In the genomic region with DNA sequence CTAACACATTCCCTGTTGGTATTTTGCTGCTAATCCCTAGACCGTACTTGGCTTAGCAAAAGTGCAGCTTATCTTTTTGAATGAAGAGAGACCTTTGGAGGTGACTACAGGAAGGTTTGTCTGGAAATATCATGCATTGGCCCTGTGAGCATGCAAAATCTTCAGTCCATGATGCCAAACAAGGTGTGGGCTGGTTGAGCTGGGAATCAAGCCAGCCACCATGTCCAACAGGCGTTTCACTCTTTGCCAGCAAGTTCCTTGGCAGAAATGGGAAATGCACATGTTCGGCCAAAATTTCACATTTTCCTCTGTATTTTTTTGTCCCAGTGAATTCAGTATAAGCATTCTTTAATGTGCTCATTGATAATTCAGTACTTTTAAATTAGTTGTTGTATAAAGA, we compare ENCODE assay signal across 14 mouse cellular contexts.
DNase-seq lines count a peak whose midpoint lies in the region; ATAC-seq and TF ChIP-seq lines count a peak whose summit lies in the region.
"Had no signal": no experiment of that assay in that cellular context is flagged by ENCODE, and none has a peak within 500 bp of the region (broad histone marks: within the 10 kb centered on the region; RNA-seq: fewer than 3 reads in every experiment).

No protein-coding gene starts in this region.

- ATAC-seq in midbrain, postnatal 0 days (ENCODE audit: low FRiP score), result no peak
- no peak for ATAC-seq in midbrain, embryonic 11.5 days (ENCODE audit: low FRiP score)
- ATAC-seq: intestine, embryonic 16.5 days; lung, postnatal 0 days had no signal

- H3K9ac ChIP-seq in midbrain, postnatal 0 days (replicated peaks; ENCODE audit: low read length, poor library complexity, severe bottlenecking), result no peak overlapping the region
- H3K9ac ChIP-seq in midbrain, embryonic 11.5 days (ENCODE audit: low read length), result no peak overlapping the region
- H3K9ac ChIP-seq: hindbrain, embryonic 12.5 days had no signal

- H3K27ac ChIP-seq in midbrain, postnatal 0 days (ENCODE audit: low read depth, low read length), result no peak overlapping the region
- H3K27ac ChIP-seq in midbrain, embryonic 11.5 days (ENCODE audit: low read depth, low read length), result no peak overlapping the region
- H3K27ac ChIP-seq: hindbrain, embryonic 12.5 days; kidney, postnatal 0 days had no signal

- no peak overlapping the region for H3K4me2 ChIP-seq in midbrain, postnatal 0 days (ENCODE audit: low read depth, low read length, poor library complexity, severe bottlenecking)
- H3K4me2 ChIP-seq in midbrain, embryonic 11.5 days, result no peak overlapping the region
- H3K4me2 ChIP-seq: hindbrain, embryonic 12.5 days had no signal

- no peaks in the 10 kb centered on the region for H3K9me3 ChIP-seq in midbrain, postnatal 0 days (ENCODE audit: low read length)
- no peaks in the 10 kb centered on the region for H3K9me3 ChIP-seq in midbrain, embryonic 11.5 days (ENCODE audit: control insufficient read depth, low read length)
- H3K9me3 ChIP-seq: G1E; hindbrain, embryonic 12.5 days; megakaryocyte, embryonic 14.5 days had no signal

- H3K4me1 ChIP-seq in midbrain, postnatal 0 days (ENCODE audit: insufficient read depth, low read length), result no peaks in the 10 kb centered on the region
- H3K4me1 ChIP-seq in midbrain, embryonic 11.5 days (ENCODE audit: control insufficient read depth, insufficient read depth, low read length), result no peaks in the 10 kb centered on the region
- H3K4me1 ChIP-seq: hindbrain, embryonic 12.5 days; megakaryocyte, embryonic 14.5 days had no signal

- H3K4me3 ChIP-seq in midbrain, postnatal 0 days (ENCODE audit: low read depth, low read length), result no peak overlapping the region
- H3K4me3 ChIP-seq in midbrain, embryonic 11.5 days (ENCODE audit: low read depth, low read length), result no peak overlapping the region
- H3K4me3 ChIP-seq: hindbrain, embryonic 12.5 days; megakaryocyte, embryonic 14.5 days had no signal

- intact Hi-C loops in left cerebral cortex, postnatal 36 days (cut with DNase I), result no loop called here

- DNase-seq in frontal cortex, postnatal 36 days (ENCODE audit: low spot score in 2 of 2), result peak; percentile 43 to 58
- no peak for DNase-seq in frontal cortex, postnatal 14 days (ENCODE audit: low spot score in 2 of 2)
- DNase-seq in midbrain, postnatal 0 days (ENCODE audit: low spot score), result peak; percentile 5
- no peak for DNase-seq in midbrain, embryonic 11.5 days (ENCODE audit: low spot score, missing footprints)
- DNase-seq in left cerebral cortex, postnatal 36 days (ENCODE audit: low spot score in 2 of 2), result peak; percentile 47 to 58
- DNase-seq in thymus, postnatal 14 days, result no peak
- DNase-seq in urinary bladder, postnatal 4 days (ENCODE audit: low spot score in 2 of 2), result no peak
- DNase-seq: liver had no signal

- TF ChIP-seq CTCF in midbrain, postnatal 0 days (IDR thresholded peaks at IDR 0.05), result no peak

- WGBS in midbrain, postnatal 0 days, result 84% methylated on average over 3 of the region's 3 CpGs
- WGBS in midbrain, embryonic 11.5 days, result 91% methylated on average over 3 of the region's 3 CpGs

- H3K36me3 ChIP-seq in midbrain, postnatal 0 days (ENCODE audit: insufficient read depth, low read length), result no peaks in the 10 kb centered on the region
- H3K36me3 ChIP-seq in midbrain, embryonic 11.5 days (ENCODE audit: control insufficient read depth, insufficient read depth, low read length), result no peaks in the 10 kb centered on the region
- H3K36me3 ChIP-seq: G1E; hindbrain, embryonic 12.5 days had no signal

- no peaks in the 10 kb centered on the region for H3K27me3 ChIP-seq in midbrain, postnatal 0 days (ENCODE audit: insufficient read depth, low read length)
- no peaks in the 10 kb centered on the region for H3K27me3 ChIP-seq in midbrain, embryonic 11.5 days (ENCODE audit: control insufficient read depth, insufficient read depth, low read length)
- H3K27me3 ChIP-seq: hindbrain, embryonic 12.5 days; megakaryocyte, embryonic 14.5 days had no signal

Comparison
In these comparisons a context has a peak if more than half of its experiments do, and no peak if none do; other contexts are left out.
1. DNase-seq: peak in frontal cortex, postnatal 36 days (2 of 2), midbrain, postnatal 0 days (single experiment) and left cerebral cortex, postnatal 36 days (2 of 2); none in frontal cortex, postnatal 14 days (0 of 2), midbrain, embryonic 11.5 days (single experiment), thymus, postnatal 14 days (single experiment) and urinary bladder, postnatal 4 days (0 of 2).